Mouse (Mus musculus): ENCODE results near the gene 9130008F23Rik. TPM values are rescaled to one million over a fixed set of nuclear protein-coding genes. Genes with fewer than 3 reads are reported as not detected.
A peak's percentile ranks its signal among the peaks of the same experiment; 100 is the strongest.

Gene 9130008F23Rik
- polyA plus RNA-seq, 1 experiment = 2.2 TPM

DNA sequence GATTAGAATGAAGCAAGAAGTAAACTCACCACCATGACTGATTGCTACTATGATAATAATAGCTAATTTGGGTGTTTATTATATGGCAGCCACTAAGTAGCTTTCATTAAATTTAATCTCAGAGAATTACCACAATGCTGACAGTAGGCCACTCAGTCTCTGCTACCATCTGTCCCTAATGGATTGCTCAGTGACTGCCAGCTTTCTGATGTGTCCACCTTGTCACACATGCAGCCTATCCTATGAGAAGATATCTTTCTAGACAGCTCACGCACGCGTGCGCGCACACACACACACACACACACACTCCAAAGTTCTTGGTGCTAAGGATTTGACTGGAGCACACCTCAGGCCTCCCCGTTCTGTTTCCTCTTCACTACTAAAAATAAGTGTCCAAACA lies 7.7 kb downstream of the 9130008F23Rik start:
- TF ChIP-seq CEBPB (IDR thresholded peaks at IDR 0.05; ENCODE audit: low read depth) (no peak), MYOG (IDR thresholded peaks at IDR 0.05; ENCODE audit: control insufficient read depth, extremely low read depth, insufficient read length) (no peak), FOSL1 (IDR thresholded peaks at IDR 0.05; ENCODE audit: insufficient read depth, low read length, poor library complexity, severe bottlenecking) (no peak), MYOD1 (IDR thresholded peaks at IDR 0.05; ENCODE audit: control insufficient read depth, insufficient read length, low read depth) (no peak), CTCF (IDR thresholded peaks at IDR 0.05; ENCODE audit: control insufficient read depth, insufficient read depth, insufficient read length) (no peak), MAX (IDR thresholded peaks at IDR 0.05) (no peak), USF1 (IDR thresholded peaks at IDR 0.05; ENCODE audit: low read depth) (no peak)
- H3K36me3 ChIP-seq (ENCODE audit: control insufficient read depth, insufficient read depth) = peaks cover 9% of the 10 kb centered on the region
- H3ac ChIP-seq (ENCODE audit: control insufficient read depth, insufficient read length, low read depth) = no peak overlapping the region
- H3K4me3 ChIP-seq (ENCODE audit: insufficient read depth, poor library complexity, severe bottlenecking) = no peak overlapping the region
- peaks cover 21% of the 10 kb centered on the region for H3K79me2 ChIP-seq (ENCODE audit: control insufficient read depth, insufficient read depth)
- H3K79me3 ChIP-seq (ENCODE audit: low read depth) = peaks cover 9% of the 10 kb centered on the region
- no peaks in the 10 kb centered on the region for H3K27me3 ChIP-seq (ENCODE audit: control insufficient read depth, insufficient read depth, insufficient read length)

GRCm38 (mm10) chr17:40868952-40869747 lies 11.2 kb downstream of the 9130008F23Rik start:
- no peaks in the 10 kb centered on the region for H3K27me3 ChIP-seq (ENCODE audit: control insufficient read depth, insufficient read depth, insufficient read length)
- H3K36me3 ChIP-seq (ENCODE audit: control insufficient read depth, insufficient read depth) = no peaks in the 10 kb centered on the region
- TF ChIP-seq MYOD1 (IDR thresholded peaks at IDR 0.05; ENCODE audit: control insufficient read depth, insufficient read length, low read depth) (no peak), FOSL1 (IDR thresholded peaks at IDR 0.05; ENCODE audit: insufficient read depth, low read length, poor library complexity, severe bottlenecking) (no peak), CTCF (IDR thresholded peaks at IDR 0.05; ENCODE audit: control insufficient read depth, insufficient read depth, insufficient read length) (no peak), MAX (IDR thresholded peaks at IDR 0.05) (no peak), USF1 (IDR thresholded peaks at IDR 0.05; ENCODE audit: low read depth) (no peak), CEBPB (IDR thresholded peaks at IDR 0.05; ENCODE audit: low read depth) (no peak), MYOG (IDR thresholded peaks at IDR 0.05; ENCODE audit: control insufficient read depth, extremely low read depth, insufficient read length) (no peak)
- H3ac ChIP-seq (ENCODE audit: control insufficient read depth, insufficient read length, low read depth) = no peak overlapping the region
- no peak overlapping the region for H3K4me3 ChIP-seq (ENCODE audit: insufficient read depth, poor library complexity, severe bottlenecking)
- no peaks in the 10 kb centered on the region for H3K79me3 ChIP-seq (ENCODE audit: low read depth)
- H3K79me2 ChIP-seq (ENCODE audit: control insufficient read depth, insufficient read depth) = no peaks in the 10 kb centered on the region

DNA sequence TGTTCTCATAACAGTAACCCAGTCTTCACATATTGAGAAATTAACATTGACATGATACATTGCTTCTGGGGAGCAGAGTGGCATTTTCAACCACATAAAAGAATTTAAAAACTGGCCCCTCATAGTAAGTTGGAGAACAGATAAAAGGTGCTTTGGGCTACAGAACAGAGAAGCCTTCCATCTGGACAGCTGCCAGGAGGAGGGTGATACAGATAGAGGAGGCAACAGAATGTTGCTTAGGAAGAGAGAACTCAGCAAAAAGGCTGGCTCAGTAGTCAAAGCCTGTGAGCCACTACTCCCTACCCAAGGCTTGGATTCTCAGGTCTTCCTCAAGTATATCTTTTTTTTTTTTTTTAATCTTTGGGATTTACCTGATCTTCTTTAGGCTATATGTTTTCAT lies 25.3 kb downstream of the 9130008F23Rik start:
- Histone ChIP-seq H3K79me3 (ENCODE audit: low read depth) (no peaks in the 10 kb centered on the region), H3ac (ENCODE audit: control insufficient read depth, insufficient read length, low read depth) (no peak overlapping the region), H3K27me3 (ENCODE audit: control insufficient read depth, insufficient read depth, insufficient read length) (no peaks in the 10 kb centered on the region), H3K79me2 (ENCODE audit: control insufficient read depth, insufficient read depth) (no peaks in the 10 kb centered on the region), H3K4me3 (ENCODE audit: insufficient read depth, poor library complexity, severe bottlenecking) (no peak overlapping the region), H3K36me3 (ENCODE audit: control insufficient read depth, insufficient read depth) (no peaks in the 10 kb centered on the region)
- no peak for TF ChIP-seq MYOG (IDR thresholded peaks at IDR 0.05; ENCODE audit: control insufficient read depth, extremely low read depth, insufficient read length)
- no peak for TF ChIP-seq CTCF (IDR thresholded peaks at IDR 0.05; ENCODE audit: control insufficient read depth, insufficient read depth, insufficient read length)
- TF ChIP-seq USF1 (IDR thresholded peaks at IDR 0.05; ENCODE audit: low read depth) = no peak
- TF ChIP-seq MYOD1 (IDR thresholded peaks at IDR 0.05; ENCODE audit: control insufficient read depth, insufficient read length, low read depth) = no peak
- no peak for TF ChIP-seq CEBPB (IDR thresholded peaks at IDR 0.05; ENCODE audit: low read depth)
- TF ChIP-seq FOSL1 (IDR thresholded peaks at IDR 0.05; ENCODE audit: insufficient read depth, low read length, poor library complexity, severe bottlenecking) = no peak
- TF ChIP-seq MAX (IDR thresholded peaks at IDR 0.05) = no peak

GRCm38 (mm10) chr17:40837308-40837707 lies 43.1 kb downstream of the 9130008F23Rik start:
- no peak overlapping the region for H3K4me3 ChIP-seq (ENCODE audit: insufficient read depth, poor library complexity, severe bottlenecking)
- H3K79me2 ChIP-seq (ENCODE audit: control insufficient read depth, insufficient read depth) = no peaks in the 10 kb centered on the region
- H3K27me3 ChIP-seq (ENCODE audit: control insufficient read depth, insufficient read depth, insufficient read length) = no peaks in the 10 kb centered on the region
- no peak overlapping the region for H3ac ChIP-seq (ENCODE audit: control insufficient read depth, insufficient read length, low read depth)
- H3K79me3 ChIP-seq (ENCODE audit: low read depth) = no peaks in the 10 kb centered on the region
- TF ChIP-seq MYOG (IDR thresholded peaks at IDR 0.05; ENCODE audit: control insufficient read depth, extremely low read depth, insufficient read length) (no peak), CTCF (IDR thresholded peaks at IDR 0.05; ENCODE audit: control insufficient read depth, insufficient read depth, insufficient read length) (peak; percentile 4), MYOD1 (IDR thresholded peaks at IDR 0.05; ENCODE audit: control insufficient read depth, insufficient read length, low read depth) (no peak)
- H3K36me3 ChIP-seq (ENCODE audit: control insufficient read depth, insufficient read depth) = no peaks in the 10 kb centered on the region

- TF ChIP-seq CEBPB (IDR thresholded peaks at IDR 0.05; ENCODE audit: low read depth) (no peak), USF1 (IDR thresholded peaks at IDR 0.05; ENCODE audit: low read depth) (no peak), MAX (IDR thresholded peaks at IDR 0.05) (no peak), FOSL1 (IDR thresholded peaks at IDR 0.05; ENCODE audit: insufficient read depth, low read length, poor library complexity, severe bottlenecking) (no peak), CTCF (IDR thresholded peaks at IDR 0.05; ENCODE audit: control insufficient read depth, insufficient read depth, insufficient read length) (no peak), MYOD1 (IDR thresholded peaks at IDR 0.05; ENCODE audit: control insufficient read depth, insufficient read length, low read depth) (no peak), MYOG (IDR thresholded peaks at IDR 0.05; ENCODE audit: control insufficient read depth, extremely low read depth, insufficient read length) (no peak)
- no peak overlapping the region for H3K4me3 ChIP-seq (ENCODE audit: insufficient read depth, poor library complexity, severe bottlenecking)
- no peaks in the 10 kb centered on the region for H3K79me3 ChIP-seq (ENCODE audit: low read depth)
- no peak overlapping the region for H3ac ChIP-seq (ENCODE audit: control insufficient read depth, insufficient read length, low read depth)
- H3K36me3 ChIP-seq (ENCODE audit: control insufficient read depth, insufficient read depth) = no peaks in the 10 kb centered on the region
- H3K79me2 ChIP-seq (ENCODE audit: control insufficient read depth, insufficient read depth) = no peaks in the 10 kb centered on the region
- H3K27me3 ChIP-seq (ENCODE audit: control insufficient read depth, insufficient read depth, insufficient read length) = no peaks in the 10 kb centered on the region
Measured at GRCm38 (mm10) chr17:40831870-40832269, 48.5 kb downstream of the 9130008F23Rik start.

Other genes with a start within 250 kb of the 9130008F23Rik start
- not detected for gene Esp3, start 248.5 kb downstream of the 9130008F23Rik start, polyA plus RNA-seq (2012; fragmentation: generic; extraction: Trizol)
- not detected for gene Esp1, start 153.4 kb downstream of the 9130008F23Rik start, polyA plus RNA-seq (2012; fragmentation: generic; extraction: Trizol)
- not detected for gene Crisp2, start 73.6 kb downstream of the 9130008F23Rik start, polyA plus RNA-seq (2012; fragmentation: generic; extraction: Trizol)
- not detected for gene Rhag, start 69.4 kb downstream of the 9130008F23Rik start, polyA plus RNA-seq (2012; fragmentation: generic; extraction: Trizol)
- not detected for gene Glyatl3, start 33.8 kb upstream of the 9130008F23Rik start, polyA plus RNA-seq (2012; fragmentation: generic; extraction: Trizol)
- gene Mut, start 54.1 kb upstream of the 9130008F23Rik start, polyA plus RNA-seq (2012; fragmentation: generic; extraction: Trizol) = 4.8 TPM
- gene Cenpq, start 54.5 kb upstream of the 9130008F23Rik start, polyA plus RNA-seq (2012; fragmentation: generic; extraction: Trizol) = 4.7 TPM